Mouse (Mus musculus) gastrocnemius, adult 18-20 months (tissue): ENCODE data around the gene Myd88. TPM values are rescaled to one million over a fixed set of nuclear protein-coding genes. Genes with fewer than 3 reads are reported as not detected.
"Not testable (repeated sequence)": the region's sequence is repeated elsewhere in the genome, so short reads cannot be mapped to it uniquely, and the experiment has no call there.

ENCODE experiments used
- DNase-seq: peaks from one replicate; pipeline ENCODE4 v3.0.0; 2021; ENCODE audit warnings: low spot score
- long read RNA-seq, 2 experiments: library from polyadenylated mRNA; stranded (forward); transcript quantifications; one replicate each; pipeline ENCODE4 v2.0.0; 2021
- total RNA-seq, 2 experiments: library from RNA; stranded (reverse); gene quantifications; 2 replicates each; pipeline ENCODE4 v1.2.3; 2021

Gene Myd88
- total RNA-seq, result 1 to 10 TPM; 4.8 to 6.6 TPM
- long read RNA-seq, experiment 1, transcript Myd88-201 (6 exons, 1,960 nt), result major isoform, 5 of 5 reads
- long read RNA-seq, experiment 1, partial matches to known transcripts, result 0 of 5 reads
- long read RNA-seq, experiment 1, other reads (novel, unspliced or antisense), result 0 of 5 reads
- long read RNA-seq, experiment 2, transcript Myd88-201 (6 exons, 1,960 nt), result major isoform, 5 of 7 reads
- long read RNA-seq, experiment 2, partial matches to known transcripts, result 0 of 7 reads
- long read RNA-seq, experiment 2, other reads (novel, unspliced or antisense), result 2 of 7 reads

- peak; percentile 97 for DNase-seq
Measured at GRCm38 (mm10) chr9:119340909-119341816, at the start of gene Myd88. Myd88 (minus strand) TSS chr9:119341411.

- DNase-seq, result no peak
Measured at GRCm38 (mm10) chr9:119390214-119390613, 49.0 kb upstream of the Myd88 start.

- DNase-seq, result no peak
Measured at GRCm38 (mm10) chr9:119388956-119389355, 47.7 kb upstream of the Myd88 start.

- no peak for DNase-seq
Measured at GRCm38 (mm10) chr9:119382603-119383002, 41.4 kb upstream of the Myd88 start.

- no peak for DNase-seq
Measured at GRCm38 (mm10) chr9:119378231-119378630, 37.0 kb upstream of the Myd88 start.

GRCm38 (mm10) chr9:119375556-119375955 lies 34.3 kb upstream of the Myd88 start:
- no peak for DNase-seq

GRCm38 (mm10) chr9:119375008-119375407 lies 33.8 kb upstream of the Myd88 start:
- DNase-seq, result no peak

GRCm38 (mm10) chr9:119371251-119371650 lies 30.0 kb upstream of the Myd88 start:
- DNase-seq, result no peak

- DNase-seq, result not testable (repeated sequence)
Measured at GRCm38 (mm10) chr9:119370770-119371169, 29.6 kb upstream of the Myd88 start.

GRCm38 (mm10) chr9:119368367-119368766 lies 27.2 kb upstream of the Myd88 start:
- no peak for DNase-seq

GRCm38 (mm10) chr9:119365284-119365683 lies 24.1 kb upstream of the Myd88 start, which contains the start of gene Slc22a14:
Slc22a14 (minus strand) TSS chr9:119365553.
- no peak for DNase-seq

GRCm38 (mm10) chr9:119363229-119363628 lies 22.0 kb upstream of the Myd88 start:
- no peak for DNase-seq

GRCm38 (mm10) chr9:119361416-119361815 lies 20.2 kb upstream of the Myd88 start:
- no peak for DNase-seq

GRCm38 (mm10) chr9:119358058-119358429 lies 16.8 kb upstream of the Myd88 start:
- no peak for DNase-seq

- peak; percentile 92 for DNase-seq
Measured at GRCm38 (mm10) chr9:119357331-119358057, 16.3 kb upstream of the Myd88 start, which contains the start of gene Xylb. Xylb (plus strand) TSS chr9:119357381.

- no peak for DNase-seq
Measured at GRCm38 (mm10) chr9:119355943-119356342, 14.7 kb upstream of the Myd88 start.

- DNase-seq, result no peak
Measured at GRCm38 (mm10) chr9:119353926-119354325, 12.7 kb upstream of the Myd88 start.

GRCm38 (mm10) chr9:119352060-119352459 lies 10.8 kb upstream of the Myd88 start:
- DNase-seq, result peak; percentile 78

- DNase-seq, result no peak
Measured at GRCm38 (mm10) chr9:119350947-119351705, 9.9 kb upstream of the Myd88 start.

- no peak for DNase-seq
Measured at GRCm38 (mm10) chr9:119350531-119350930, 9.3 kb upstream of the Myd88 start.

GRCm38 (mm10) chr9:119346376-119346775 lies 5.2 kb upstream of the Myd88 start:
- DNase-seq, result no peak
